In genomic region chr11:8534893-8535292, GRCm38 (mm10) we compare ENCODE assay signal across 8 mouse cellular contexts.
A peak's percentile ranks its signal among the peaks of the same experiment; 100 is the strongest.
DNase-seq lines count a peak whose midpoint lies in the region; ATAC-seq and TF ChIP-seq lines count a peak whose summit lies in the region.

No protein-coding gene starts in this region.

- no peaks in the 10 kb centered on the region for H3K27me3 ChIP-seq in liver, embryonic 14.5 days (ENCODE audit: control insufficient read depth, insufficient read depth, low read length)

- peak; percentile 82 for TF ChIP-seq CTCF in liver, embryonic 14.5 days (IDR thresholded peaks at IDR 0.05; ENCODE audit: low read depth)

- H3K4me3 ChIP-seq in liver, embryonic 14.5 days (ENCODE audit: insufficient read depth in 1 of 2, low read depth in 2 of 2, low read length in 2 of 2): no peak overlapping the region

- no peaks in the 10 kb centered on the region for H3K9me3 ChIP-seq in liver, embryonic 14.5 days (ENCODE audit: control insufficient read depth, low read length)

- no peak for TF ChIP-seq EP300 in liver, embryonic 14.5 days (IDR thresholded peaks at IDR 0.05; ENCODE audit: low read depth)

- no peaks in the 10 kb centered on the region for H3K36me3 ChIP-seq in liver, embryonic 14.5 days (replicated peaks; ENCODE audit: control insufficient read depth, insufficient read depth, low read depth)

- WGBS in liver, embryonic 14.5 days (ENCODE audit: insufficient replicate concordance): 6% methylated on average over 4 of the region's 4 CpGs

- peak; percentile 44 for DNase-seq in 3134 (ENCODE audit: extremely low read depth, insufficient read length, low spot score)
- DNase-seq in R1 (ENCODE audit: low read depth, low spot score): peak; percentile 72
- peak; percentile 71 to 77 for DNase-seq in cerebellum, postnatal 4 days (ENCODE audit: low spot score in 2 of 2)
- DNase-seq in gastrocnemius, postnatal 14 days: peak; percentile 51
- peak; percentile 79 for DNase-seq in kidney, postnatal 14 days
- peak in 2 of 3 experiments; percentile 9 to 23 for DNase-seq in liver, embryonic 14.5 days (ENCODE audit: low read depth in 3 of 3, low spot score in 3 of 3)
- peak; percentile 74 for DNase-seq in thymus, postnatal 0 days (ENCODE audit: low spot score)

- H3K9ac ChIP-seq in liver, embryonic 14.5 days (replicated peaks): no peak overlapping the region

- ATAC-seq in liver, embryonic 14.5 days (ENCODE audit: insufficient read depth): 0 out of 2 replicates have a peak, but pooled peaks have one; percentile 18
- peak; percentile 85 for ATAC-seq in neutrophil, adult 5-6 weeks (ENCODE audit: extremely low read depth, insufficient number of reproducible peaks, low FRiP score, poor library complexity, severe bottlenecking)

- no peaks in the 10 kb centered on the region for H3K4me1 ChIP-seq in liver, embryonic 14.5 days (replicated peaks; ENCODE audit: control insufficient read depth in 2 of 2, insufficient read depth in 2 of 2, low read length in 1 of 2)

- H3K4me2 ChIP-seq in liver, embryonic 14.5 days (ENCODE audit: low read depth): no peak overlapping the region

- intact Hi-C loops in gastrocnemius, postnatal 14 days (cut with DNase I; ENCODE audit: low total_unique reads): loop anchor here (2.0 to 10.0 kb wide), 2 partner anchors 324 to 420 kb away; no protein-coding TSS in a partner anchor

- H3K27ac ChIP-seq in liver, embryonic 14.5 days: no peak overlapping the region

Comparison
In these comparisons a context has a peak if more than half of its experiments do, and no peak if none do; other contexts are left out.
1. DNase-seq: peak in every context shown above with its lines; median percentile 79 in kidney, postnatal 14 days; 74 in cerebellum, postnatal 4 days; 74 in thymus, postnatal 0 days; 72 in R1; 51 in gastrocnemius, postnatal 14 days; 44 in 3134; 16 in liver, embryonic 14.5 days.